Comparison of ENCODE assay signal across 21 mouse cellular contexts in genomic region chr1:128639707-128640107, GRCm38 (mm10). TPM values are rescaled to one million over a fixed set of nuclear protein-coding genes. Genes with fewer than 3 reads are reported as not detected.
DNase-seq lines count a peak whose midpoint lies in the region; ATAC-seq and TF ChIP-seq lines count a peak whose summit lies in the region.
"Had no signal": no experiment of that assay in that cellular context is flagged by ENCODE, and none has a peak within 500 bp of the region (broad histone marks: within the 10 kb centered on the region; RNA-seq: fewer than 3 reads in every experiment).

No protein-coding gene starts in this region.

- 0 out of 2 replicates have a peak, but pooled peaks have one; percentile 13 for ATAC-seq in kidney, embryonic 14.5 days (ENCODE audit: low FRiP score, low TSS enrichment)
- ATAC-seq in forebrain, embryonic 13.5 days, result 0 out of 2 replicates have a peak, but pooled peaks have one; percentile 27
- no peak for ATAC-seq in hindbrain, embryonic 13.5 days (ENCODE audit: low FRiP score)
- no peak for ATAC-seq in midbrain, postnatal 0 days (ENCODE audit: low FRiP score)
- ATAC-seq: intestine, postnatal 0 days had no signal

- H3K27me3 ChIP-seq in kidney, embryonic 14.5 days (ENCODE audit: control insufficient read depth, insufficient read depth, low read length), result no peaks in the 10 kb centered on the region
- H3K27me3 ChIP-seq in forebrain, embryonic 13.5 days, result no peaks in the 10 kb centered on the region
- H3K27me3 ChIP-seq in hindbrain, embryonic 13.5 days, result no peaks in the 10 kb centered on the region
- H3K27me3 ChIP-seq in midbrain, postnatal 0 days (ENCODE audit: insufficient read depth, low read length), result no peaks in the 10 kb centered on the region
- H3K27me3 ChIP-seq: CH12.LX; embryonic facial prominence, embryonic 15.5 days had no signal

- no peaks in the 10 kb centered on the region for H3K36me3 ChIP-seq in kidney, embryonic 14.5 days (ENCODE audit: control insufficient read depth, insufficient read depth, low read length)
- no peaks in the 10 kb centered on the region for H3K36me3 ChIP-seq in forebrain, embryonic 13.5 days (ENCODE audit: poor library complexity, severe bottlenecking)
- no peaks in the 10 kb centered on the region for H3K36me3 ChIP-seq in hindbrain, embryonic 13.5 days
- no peaks in the 10 kb centered on the region for H3K36me3 ChIP-seq in midbrain, postnatal 0 days (ENCODE audit: insufficient read depth, low read length)
- H3K36me3 ChIP-seq: embryonic facial prominence, embryonic 15.5 days had no signal

- H3K4me3 ChIP-seq in kidney, embryonic 14.5 days (ENCODE audit: low read length), result no peak overlapping the region
- H3K4me3 ChIP-seq in forebrain, embryonic 13.5 days, result no peak overlapping the region
- no peak overlapping the region for H3K4me3 ChIP-seq in hindbrain, embryonic 13.5 days
- H3K4me3 ChIP-seq in midbrain, postnatal 0 days (ENCODE audit: low read depth, low read length), result no peak overlapping the region
- H3K4me3 ChIP-seq: embryonic facial prominence, embryonic 15.5 days; gastrocnemius, adult 2 months had no signal

- no peak for DNase-seq in kidney, adult 9 months
- peak; percentile 53 for DNase-seq in midbrain, postnatal 0 days (ENCODE audit: low spot score)
- DNase-seq in spleen, adult 12 weeks (ENCODE audit: low spot score), result no peak
- no peak for DNase-seq in urinary bladder, adult 2 months (ENCODE audit: low spot score)
- no peak for DNase-seq in cerebellum, adult 11 months
- DNase-seq: adrenal gland, adult 8-10 months; cerebellum, adult 18-20 months; gastrocnemius, adult 2 months; heart, adult 11 months; heart, postnatal 4 days; kidney, postnatal 14 days; layer of hippocampus, adult 9-11 months; lung, embryonic 14.5 days; right cerebral cortex, postnatal 14 days had no signal

- H3K4me2 ChIP-seq in kidney, embryonic 14.5 days (replicated peaks; ENCODE audit: low read depth, low read length), result no peak overlapping the region
- H3K4me2 ChIP-seq in forebrain, embryonic 13.5 days, result no peak overlapping the region
- no peak overlapping the region for H3K4me2 ChIP-seq in hindbrain, embryonic 13.5 days
- H3K4me2 ChIP-seq in midbrain, postnatal 0 days (ENCODE audit: low read depth, low read length, poor library complexity, severe bottlenecking), result no peak overlapping the region
- H3K4me2 ChIP-seq: embryonic facial prominence, embryonic 15.5 days; lung, embryonic 14.5 days had no signal

- H3K9ac ChIP-seq in kidney, embryonic 14.5 days (ENCODE audit: low read depth, low read length), result no peak overlapping the region
- H3K9ac ChIP-seq in forebrain, embryonic 13.5 days, result no peak overlapping the region
- H3K9ac ChIP-seq in hindbrain, embryonic 13.5 days, result no peak overlapping the region
- no peak overlapping the region for H3K9ac ChIP-seq in midbrain, postnatal 0 days (replicated peaks; ENCODE audit: low read length, poor library complexity, severe bottlenecking)
- H3K9ac ChIP-seq: embryonic facial prominence, embryonic 15.5 days; lung, embryonic 14.5 days had no signal

- TF ChIP-seq CTCF in midbrain, postnatal 0 days (IDR thresholded peaks at IDR 0.05), result no peak

- H3K4me1 ChIP-seq in kidney, embryonic 14.5 days (ENCODE audit: control insufficient read depth, insufficient read depth, low read length), result peaks cover 14% of the 10 kb centered on the region; the same call in 1 of the 2 replicates
- peaks cover 20% of the 10 kb centered on the region for H3K4me1 ChIP-seq in forebrain, embryonic 13.5 days
- H3K4me1 ChIP-seq in hindbrain, embryonic 13.5 days (replicated peaks), result peaks cover 25% of the 10 kb centered on the region
- H3K4me1 ChIP-seq in midbrain, postnatal 0 days (ENCODE audit: insufficient read depth, low read length), result no peaks in the 10 kb centered on the region
- H3K4me1 ChIP-seq: embryonic facial prominence, embryonic 15.5 days had no signal

- WGBS in kidney, embryonic 14.5 days, result 19% methylated on average over 4 of the region's 4 CpGs
- 47% methylated on average over 4 of the region's 4 CpGs for WGBS in forebrain, embryonic 13.5 days
- WGBS in hindbrain, embryonic 13.5 days, result 32% methylated on average over 4 of the region's 4 CpGs
- 47% methylated on average over 4 of the region's 4 CpGs for WGBS in midbrain, postnatal 0 days

- H3K27ac ChIP-seq in kidney, embryonic 14.5 days (ENCODE audit: low read depth, low read length), result no peak overlapping the region
- no peak overlapping the region for H3K27ac ChIP-seq in forebrain, embryonic 13.5 days
- H3K27ac ChIP-seq in hindbrain, embryonic 13.5 days, result peak overlapping the region; percentile 10; the same call in 1 of the 2 replicates
- no peak overlapping the region for H3K27ac ChIP-seq in midbrain, postnatal 0 days (ENCODE audit: low read depth, low read length)
- H3K27ac ChIP-seq: embryonic facial prominence, embryonic 15.5 days; gastrocnemius, adult 2 months; stomach, postnatal 0 days had no signal

- H3K9me3 ChIP-seq in kidney, embryonic 14.5 days (ENCODE audit: control insufficient read depth, low read length), result no peaks in the 10 kb centered on the region
- no peaks in the 10 kb centered on the region for H3K9me3 ChIP-seq in forebrain, embryonic 13.5 days (replicated peaks)
- no peaks in the 10 kb centered on the region for H3K9me3 ChIP-seq in hindbrain, embryonic 13.5 days
- no peaks in the 10 kb centered on the region for H3K9me3 ChIP-seq in midbrain, postnatal 0 days (ENCODE audit: low read length)
- H3K9me3 ChIP-seq: embryonic facial prominence, embryonic 15.5 days had no signal

RNA-seq across cellular contexts. Expression of gene Cxcr4, which starts 47.6 kb away (rescaled TPM):
- 10.7 and 13.8 TPM in 2 replicates for polyA plus RNA-seq in kidney, embryonic 14.5 days (2014; fragmentation: Nextera tagmentation; extraction: Ambion mirVana)
- polyA plus RNA-seq in forebrain, embryonic 13.5 days (2015; fragmentation: Nextera tagmentation; extraction: Ambion mirVana), result 5.8 and 9.1 TPM in 2 replicates
- 15.4 and 15.5 TPM in 2 replicates for polyA plus RNA-seq in hindbrain, embryonic 13.5 days (2015; fragmentation: Nextera tagmentation; extraction: Ambion mirVana)
- 19.3 and 28.5 TPM in 2 replicates for total RNA-seq in midbrain, postnatal 0 days (2014; rRNA removed)
- 1.5 and 1.7 TPM in 2 replicates for polyA plus RNA-seq in midbrain, postnatal 0 days (2015; fragmentation: Nextera tagmentation; extraction: Ambion mirVana)
- 8.7 and 9.1 TPM in 2 replicates for polyA plus RNA-seq in urinary bladder, adult 2 months (2012; rRNA removed)

Comparison
In these comparisons a context has a peak if more than half of its experiments do, and no peak if none do; other contexts are left out.
1. ATAC-seq: peak in kidney, embryonic 14.5 days (single experiment) and forebrain, embryonic 13.5 days (single experiment); none in hindbrain, embryonic 13.5 days (single experiment) and midbrain, postnatal 0 days (single experiment).